Mouse (Mus musculus): ENCODE measurements around the gene Cdk2. TPM values are rescaled to one million over a fixed set of nuclear protein-coding genes. Genes with fewer than 3 reads are reported as not detected.
A peak's percentile ranks its signal among the peaks of the same experiment; 100 is the strongest.

The Cdk2 gene
- polyA plus RNA-seq (2015; fragmentation: Nextera tagmentation; extraction: Ambion mirVana): 105 TPM in 2 replicates

DNA sequence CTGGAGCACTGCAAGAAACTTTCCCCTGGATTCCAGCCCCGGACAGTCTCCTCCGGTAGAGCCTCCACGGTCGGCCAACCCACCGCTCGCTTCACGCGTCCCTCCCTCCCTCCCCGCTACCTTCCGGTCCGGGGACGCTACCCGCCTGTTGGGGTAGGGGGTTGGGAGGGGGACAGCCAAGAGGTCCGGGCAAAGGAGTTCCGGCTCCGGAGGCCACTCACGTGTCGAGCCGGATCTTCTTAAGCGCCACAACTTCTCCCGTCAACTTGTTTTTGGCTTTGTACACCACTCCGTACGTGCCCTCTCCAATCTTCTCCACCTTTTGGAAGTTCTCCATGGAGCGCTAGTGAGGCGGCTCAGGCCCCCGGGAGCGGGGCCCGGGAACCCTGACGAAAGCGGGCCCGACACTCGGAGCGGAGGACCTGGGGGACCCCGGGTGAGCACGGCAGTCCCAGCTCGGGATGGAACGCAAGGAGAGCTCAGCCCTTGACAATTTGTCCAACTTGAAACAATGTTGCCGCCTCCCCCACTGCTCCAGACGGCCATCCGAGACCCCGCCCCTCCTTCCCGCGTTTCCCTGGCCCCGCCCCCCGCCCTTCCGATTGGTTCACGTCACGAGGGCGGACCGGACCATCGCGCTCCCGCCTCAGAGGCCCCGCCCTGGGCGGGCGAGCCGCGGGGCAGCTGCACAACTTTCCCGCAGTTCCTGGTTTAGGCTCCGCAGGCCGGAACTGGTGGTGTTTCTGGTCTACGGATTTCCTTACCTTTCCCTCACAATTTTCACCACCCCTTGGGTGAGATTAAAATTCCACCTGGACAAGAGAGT lies at the start of gene Cdk2:
Gene Cdk2, minus strand, starts transcription at position 541 of the 826 bp plus-strand sequence.
- under 1% methylated on average over 61 of the region's 62 CpGs for WGBS
- Histone ChIP-seq H3K4me2 (replicated peaks) (peak within 1 kb of the TSS; percentile 69), H3K27ac (replicated peaks) (peak within 1 kb of the TSS; percentile 98), H3K36me3 (peaks cover 31% of the 10 kb centered on the region), H3K27me3 (no peaks in the 10 kb centered on the region), H3K9ac (peak within 1 kb of the TSS; percentile 88), H3K9me3 (replicated peaks) (no peaks in the 10 kb centered on the region), H3K4me3 (replicated peaks) (peak within 1 kb of the TSS; percentile 75), H3K4me1 (peaks cover 30% of the 10 kb centered on the region)
- peak; percentile 93 for ATAC-seq (ENCODE audit: insufficient number of reproducible peaks, low FRiP score, low TSS enrichment, low read depth)

DNA sequence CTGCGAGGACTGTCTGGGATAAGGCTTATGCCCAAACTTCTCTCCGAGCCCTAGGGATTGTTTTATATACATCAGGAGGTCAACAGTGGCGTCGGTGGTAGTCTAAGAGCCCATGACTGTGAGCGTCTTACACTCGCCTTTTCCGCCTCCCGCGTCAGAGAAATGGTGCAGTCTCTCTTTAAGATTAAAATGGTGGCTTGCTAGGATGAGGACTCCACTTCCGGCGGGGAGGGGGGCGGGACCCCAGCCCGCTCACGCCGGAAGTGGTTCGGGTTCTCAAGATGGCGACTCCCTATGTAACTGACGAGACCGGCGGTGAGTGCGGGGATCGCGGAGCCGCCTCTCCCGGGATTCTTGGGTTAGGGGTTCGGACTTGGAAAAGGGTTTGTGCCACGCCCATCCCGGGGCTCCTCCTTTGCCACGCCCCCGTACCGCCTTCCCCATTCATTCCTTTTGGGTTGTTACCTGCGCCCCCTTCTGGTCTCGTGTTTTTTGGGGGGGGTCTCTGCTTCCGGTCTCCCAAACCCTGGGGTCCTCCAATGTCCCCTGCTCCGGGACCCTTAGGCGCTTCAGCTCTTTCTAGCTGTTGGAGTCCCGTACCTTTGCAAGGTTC lies 43.5 kb upstream of the Cdk2 start:
- Histone ChIP-seq H3K9me3 (replicated peaks) (no peaks in the 10 kb centered on the region), H3K4me3 (replicated peaks) (peak overlapping the region; percentile 66), H3K9ac (peak overlapping the region; percentile 77), H3K4me2 (replicated peaks) (peak overlapping the region; percentile 84), H3K36me3 (0 out of 2 replicates have a peak, but pooled peaks cover 2% of the 10 kb centered on the region), H3K27ac (replicated peaks) (peak overlapping the region; percentile 97), H3K27me3 (no peaks in the 10 kb centered on the region), H3K4me1 (peaks cover 30% of the 10 kb centered on the region)
- ATAC-seq (ENCODE audit: insufficient number of reproducible peaks, low FRiP score, low TSS enrichment, low read depth): peak; percentile 84
- under 1% methylated on average over 37 of the region's 37 CpGs for WGBS

DNA sequence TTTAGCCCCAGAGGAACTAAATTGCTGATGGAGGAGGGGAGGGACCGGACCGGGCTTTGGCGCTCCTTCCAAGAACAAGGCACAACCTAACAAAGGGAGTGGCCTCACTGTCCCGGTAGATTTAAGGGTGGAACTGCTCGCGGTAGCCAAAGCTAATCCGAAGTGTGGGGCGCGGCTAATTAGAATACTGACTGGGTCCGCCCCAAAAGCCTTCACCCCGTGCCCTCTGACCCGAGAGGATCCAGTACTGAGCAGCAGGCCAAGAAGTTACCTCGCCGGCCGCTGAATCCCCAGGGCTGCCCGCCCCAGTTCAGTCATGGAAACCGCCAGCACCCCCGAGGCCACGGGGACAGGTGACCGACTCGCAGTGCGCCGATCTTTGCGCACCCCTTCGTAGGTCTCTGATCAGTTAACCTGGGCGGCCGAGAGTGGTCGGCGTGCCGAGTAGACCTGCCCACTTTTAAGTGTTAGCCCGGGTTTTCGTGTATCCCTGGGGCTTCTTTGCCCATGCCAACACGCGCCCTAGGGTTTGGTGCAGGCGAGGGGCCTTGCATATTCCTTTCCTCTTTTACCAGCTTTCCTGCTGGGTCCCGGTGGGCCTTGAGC lies 42.9 kb upstream of the Cdk2 start, which contains the start of gene Pym1:
Gene Pym1, plus strand, starts transcription at position 244 of the 606 bp plus-strand sequence.
- under 1% methylated on average over 36 of the region's 36 CpGs for WGBS
- ATAC-seq (ENCODE audit: insufficient number of reproducible peaks, low FRiP score, low TSS enrichment, low read depth): peak; percentile 67
- H3K9me3 ChIP-seq (replicated peaks): no peaks in the 10 kb centered on the region
- peaks cover 31% of the 10 kb centered on the region for H3K4me1 ChIP-seq
- H3K27ac ChIP-seq (replicated peaks): peak within 1 kb of the TSS; percentile 97
- no peaks in the 10 kb centered on the region for H3K27me3 ChIP-seq
- H3K4me3 ChIP-seq (replicated peaks): peak within 1 kb of the TSS; percentile 66
- H3K4me2 ChIP-seq (replicated peaks): peak within 1 kb of the TSS; percentile 84
- no peaks in the 10 kb centered on the region for H3K36me3 ChIP-seq
- peak within 1 kb of the TSS; percentile 77 for H3K9ac ChIP-seq

DNA sequence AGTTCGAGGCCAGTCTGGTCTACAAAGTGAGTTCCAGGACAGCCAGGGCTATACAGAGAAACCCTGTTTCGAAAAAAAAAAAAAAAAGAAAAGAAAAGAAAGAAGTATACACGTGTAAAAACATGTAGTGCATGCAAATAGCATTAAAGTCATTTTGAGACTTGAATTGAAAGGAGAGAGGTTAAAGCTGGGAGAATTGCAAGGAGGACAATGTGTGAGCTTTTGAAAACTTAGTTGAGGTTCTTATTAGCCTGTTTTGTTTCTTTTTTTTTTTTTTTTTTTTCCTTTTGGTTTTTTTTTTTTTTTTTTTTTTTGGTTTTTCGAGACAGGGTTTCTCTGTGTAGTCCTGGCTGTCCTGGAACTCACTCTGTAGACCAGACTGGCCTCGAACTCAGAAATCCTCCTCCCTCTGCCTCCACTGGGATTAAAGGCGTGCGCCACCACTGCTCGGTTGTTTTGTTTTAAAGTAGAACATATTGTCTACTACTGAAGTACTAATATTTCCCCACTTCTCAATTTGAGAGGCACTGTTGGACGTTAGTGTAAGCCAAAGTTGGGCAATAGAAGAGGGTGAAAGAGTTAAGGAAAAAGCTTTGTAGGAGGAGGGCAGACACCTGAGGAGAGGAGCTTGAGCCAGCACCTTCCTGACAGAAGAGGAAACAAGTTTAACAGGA lies 42.3 kb upstream of the Cdk2 start:
- ATAC-seq (ENCODE audit: insufficient number of reproducible peaks, low FRiP score, low TSS enrichment, low read depth): no peak
- Histone ChIP-seq H3K4me1 (peaks cover 34% of the 10 kb centered on the region), H3K27me3 (no peaks in the 10 kb centered on the region), H3K27ac (replicated peaks) (peak overlapping the region; percentile 97), H3K4me2 (replicated peaks) (peak overlapping the region; percentile 84), H3K9me3 (replicated peaks) (no peaks in the 10 kb centered on the region), H3K4me3 (replicated peaks) (peak overlapping the region; percentile 66), H3K36me3 (no peaks in the 10 kb centered on the region), H3K9ac (peak overlapping the region; percentile 77; the same call in 1 of the 2 replicates)
- 31% methylated on average over 9 of the region's 9 CpGs for WGBS

DNA sequence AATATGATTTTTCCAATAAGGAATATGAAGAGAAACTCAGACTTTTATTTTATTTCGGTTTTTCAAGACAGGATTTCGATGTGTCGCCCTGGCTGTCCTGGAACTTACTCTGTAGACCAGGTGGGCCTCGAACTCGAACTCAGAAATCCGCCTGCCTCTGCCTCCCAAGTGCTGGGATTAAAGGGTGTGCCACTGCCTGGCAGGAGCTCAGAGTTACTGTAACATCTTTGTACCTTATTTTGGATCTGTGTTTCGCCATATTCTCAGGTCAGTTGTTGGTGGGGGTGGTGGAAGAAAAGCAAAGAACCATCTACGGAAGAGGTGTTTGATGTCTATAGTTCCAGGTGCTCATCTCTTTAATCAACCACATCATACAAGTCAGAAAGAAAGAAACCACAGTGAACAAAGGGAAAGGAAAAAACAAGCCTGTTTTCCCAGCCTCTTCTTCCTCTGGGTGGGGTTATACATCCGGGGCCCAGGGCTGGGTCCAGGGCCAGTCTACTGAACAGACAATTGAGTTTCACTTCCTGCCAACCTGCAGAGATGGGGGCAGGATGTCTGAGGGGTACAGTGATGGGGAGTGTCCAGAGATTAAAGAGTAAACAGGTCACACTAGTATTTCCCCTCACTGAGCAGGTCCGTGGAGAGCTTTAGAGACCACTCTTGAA lies 41.2 kb upstream of the Cdk2 start:
- peaks cover 34% of the 10 kb centered on the region for H3K4me1 ChIP-seq
- H3K9me3 ChIP-seq (replicated peaks): no peaks in the 10 kb centered on the region
- no peak overlapping the region for H3K27ac ChIP-seq (replicated peaks)
- 86% methylated on average over 10 of the region's 10 CpGs for WGBS
- no peak overlapping the region for H3K4me2 ChIP-seq (replicated peaks)
- no peaks in the 10 kb centered on the region for H3K36me3 ChIP-seq
- no peak overlapping the region for H3K9ac ChIP-seq
- no peak for ATAC-seq (ENCODE audit: insufficient number of reproducible peaks, low FRiP score, low TSS enrichment, low read depth)
- H3K27me3 ChIP-seq: no peaks in the 10 kb centered on the region
- H3K4me3 ChIP-seq (replicated peaks): no peak overlapping the region

DNA sequence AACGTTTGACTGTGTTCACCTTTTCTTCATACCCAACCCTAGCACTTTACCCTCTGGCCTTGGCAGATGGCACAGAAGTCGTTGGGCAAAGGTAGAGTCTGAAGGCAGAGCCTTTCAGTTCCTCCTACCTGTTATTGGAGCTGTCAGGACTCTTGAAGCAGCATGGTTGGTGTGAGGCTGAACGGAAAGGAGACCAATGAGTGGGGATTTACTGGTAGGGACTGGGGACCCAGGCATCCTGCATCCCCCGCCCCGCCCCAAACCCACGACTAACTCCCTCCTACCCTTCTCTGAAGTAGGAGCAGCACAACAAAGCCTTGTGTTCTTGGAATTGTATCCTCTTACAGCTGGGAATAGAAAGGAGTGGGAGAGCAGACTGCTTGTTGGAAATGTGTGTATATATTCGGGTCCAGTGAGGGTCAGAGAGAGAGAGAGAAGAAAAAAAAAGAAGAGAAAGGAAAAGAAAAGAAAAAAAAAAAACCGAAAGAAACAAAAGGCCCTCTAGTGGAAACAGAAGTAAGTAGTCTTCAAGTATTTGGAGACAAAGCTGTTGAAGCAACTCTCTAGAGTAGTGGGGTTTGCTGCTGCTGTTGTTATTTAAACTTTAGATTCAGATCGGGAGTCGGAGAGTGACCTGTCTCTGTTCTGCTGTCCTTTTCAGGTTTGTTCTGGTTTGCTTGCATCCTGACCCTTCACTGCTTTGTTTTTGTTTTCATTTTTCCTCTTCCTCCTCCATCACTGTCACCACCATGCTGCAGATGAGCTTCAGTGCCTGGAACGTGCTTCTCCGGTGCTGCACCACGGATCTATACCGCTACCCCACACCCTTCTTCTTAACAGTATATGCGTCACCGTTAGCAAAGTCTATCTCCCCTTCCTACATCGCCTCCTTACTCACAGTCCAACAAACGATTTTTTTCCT lies 40.1 kb upstream of the Cdk2 start, which contains the start of gene Dgka:
Gene Dgka, minus strand, starts transcription at position 176 of the 922 bp plus-strand sequence.
- Histone ChIP-seq H3K4me1 (peaks cover 29% of the 10 kb centered on the region), H3K9ac (peak within 1 kb of the TSS; percentile 72), H3K27me3 (no peaks in the 10 kb centered on the region), H3K36me3 (no peaks in the 10 kb centered on the region), H3K4me3 (replicated peaks) (peak within 1 kb of the TSS; percentile 70), H3K27ac (replicated peaks) (peak within 1 kb of the TSS; percentile 86), H3K4me2 (replicated peaks) (peak within 1 kb of the TSS; percentile 79), H3K9me3 (replicated peaks) (no peaks in the 10 kb centered on the region)
- WGBS: 18% methylated on average over 18 of the region's 18 CpGs
- ATAC-seq (ENCODE audit: insufficient number of reproducible peaks, low FRiP score, low TSS enrichment, low read depth): no peak

DNA sequence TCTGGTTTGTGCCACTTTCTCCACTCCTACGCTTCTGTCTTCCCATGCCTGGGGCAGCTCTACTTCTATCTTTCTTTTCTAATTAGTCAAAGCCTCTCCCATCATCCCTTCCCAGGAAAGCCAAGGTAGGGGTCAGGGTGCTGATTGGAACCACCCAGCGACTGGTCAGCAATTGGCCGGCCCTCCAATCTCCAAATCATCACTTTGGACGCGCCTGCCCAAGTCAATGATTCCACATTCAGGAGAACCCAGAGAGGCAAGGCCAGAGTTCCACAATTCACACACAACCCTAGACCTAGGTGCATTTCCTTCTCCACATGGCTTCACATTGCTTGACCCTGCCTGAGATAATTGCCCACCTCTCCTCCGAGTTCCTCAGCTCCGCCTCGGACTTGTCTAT lies 39.4 kb upstream of the Cdk2 start:
- no peaks in the 10 kb centered on the region for H3K36me3 ChIP-seq
- peak overlapping the region; percentile 86 for H3K27ac ChIP-seq (replicated peaks)
- no peaks in the 10 kb centered on the region for H3K9me3 ChIP-seq (replicated peaks)
- peak overlapping the region; percentile 79 for H3K4me2 ChIP-seq (replicated peaks)
- peaks cover 21% of the 10 kb centered on the region for H3K4me1 ChIP-seq
- WGBS: 22% methylated on average over 8 of the region's 8 CpGs
- no peak for ATAC-seq (ENCODE audit: insufficient number of reproducible peaks, low FRiP score, low TSS enrichment, low read depth)
- H3K9ac ChIP-seq: peak overlapping the region; percentile 72
- peak overlapping the region; percentile 70 for H3K4me3 ChIP-seq (replicated peaks)
- H3K27me3 ChIP-seq: no peaks in the 10 kb centered on the region

DNA sequence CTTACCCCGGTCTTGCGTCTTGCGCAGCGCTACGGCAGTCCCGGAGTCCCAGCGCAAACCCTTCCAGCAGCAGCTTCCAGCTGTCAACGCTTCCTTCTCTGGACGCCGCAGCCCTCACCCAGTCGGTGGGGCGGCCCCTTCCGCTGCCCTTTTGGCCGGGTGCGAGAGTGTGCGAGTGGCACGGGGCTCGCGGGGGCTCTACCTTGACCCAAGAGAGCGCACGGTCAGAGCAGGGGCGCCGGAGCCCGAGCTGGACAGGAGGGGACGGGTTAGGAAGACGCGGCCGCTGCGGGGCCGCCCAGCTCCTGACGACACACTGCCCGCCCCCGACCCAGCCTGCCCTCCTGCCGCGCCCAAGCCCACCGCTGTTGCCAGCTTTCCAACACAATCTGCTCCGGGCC lies 39.0 kb upstream of the Cdk2 start:
- peak overlapping the region; percentile 86 for H3K27ac ChIP-seq (replicated peaks)
- peak; percentile 71 for ATAC-seq (ENCODE audit: insufficient number of reproducible peaks, low FRiP score, low TSS enrichment, low read depth)
- peaks cover 19% of the 10 kb centered on the region for H3K4me1 ChIP-seq

DNA sequence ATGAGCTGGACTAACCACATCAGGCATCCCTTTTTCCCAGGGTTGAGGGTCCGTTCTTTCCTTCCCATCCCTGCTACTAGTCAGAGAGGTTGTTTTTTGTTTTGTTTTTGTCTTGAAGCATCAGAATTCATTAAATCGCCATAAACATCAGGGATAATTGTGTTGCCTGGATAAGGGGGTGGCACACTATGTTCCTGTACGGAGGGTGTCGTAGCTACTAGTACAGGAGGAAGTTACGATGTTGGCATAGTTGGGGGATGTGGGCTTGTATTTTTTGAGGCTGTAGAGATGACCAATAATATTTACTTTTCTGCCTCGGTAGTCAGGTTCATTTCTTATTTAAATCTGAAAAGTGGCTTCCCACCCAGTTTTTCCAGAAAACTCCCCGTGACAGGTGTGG lies 38.4 kb upstream of the Cdk2 start:
- peak overlapping the region; percentile 70 for H3K4me3 ChIP-seq (replicated peaks)
- peaks cover 19% of the 10 kb centered on the region for H3K4me1 ChIP-seq
- H3K9me3 ChIP-seq (replicated peaks): no peaks in the 10 kb centered on the region
- 7% methylated on average over 7 of the region's 7 CpGs for WGBS
- peak overlapping the region; percentile 86 for H3K27ac ChIP-seq (replicated peaks)
- H3K4me2 ChIP-seq (replicated peaks): peak overlapping the region; percentile 79
- H3K9ac ChIP-seq: peak overlapping the region; percentile 72
- no peaks in the 10 kb centered on the region for H3K27me3 ChIP-seq
- no peak for ATAC-seq (ENCODE audit: insufficient number of reproducible peaks, low FRiP score, low TSS enrichment, low read depth)
- H3K36me3 ChIP-seq: no peaks in the 10 kb centered on the region

More for the DNA sequence above, 39.0 kb upstream of the Cdk2 start:
- H3K27me3 ChIP-seq: no peaks in the 10 kb centered on the region
- peak overlapping the region; percentile 70 for H3K4me3 ChIP-seq (replicated peaks)
- H3K9ac ChIP-seq: peak overlapping the region; percentile 72
- no peaks in the 10 kb centered on the region for H3K9me3 ChIP-seq (replicated peaks)
- WGBS: under 1% methylated on average over 36 of the region's 37 CpGs
- no peaks in the 10 kb centered on the region for H3K36me3 ChIP-seq
- H3K4me2 ChIP-seq (replicated peaks): peak overlapping the region; percentile 79

All from embryonic facial prominence, embryonic 15.5 days (tissue).